Mouse (Mus musculus): ENCODE results near the gene Slc16a12. TPM values are rescaled to one million over a fixed set of nuclear protein-coding genes. Genes with fewer than 3 reads are reported as not detected.

Slc16a12 gene
- polyA plus RNA-seq, 1 experiment from 2014 or later, result 0.88 TPM

DNA sequence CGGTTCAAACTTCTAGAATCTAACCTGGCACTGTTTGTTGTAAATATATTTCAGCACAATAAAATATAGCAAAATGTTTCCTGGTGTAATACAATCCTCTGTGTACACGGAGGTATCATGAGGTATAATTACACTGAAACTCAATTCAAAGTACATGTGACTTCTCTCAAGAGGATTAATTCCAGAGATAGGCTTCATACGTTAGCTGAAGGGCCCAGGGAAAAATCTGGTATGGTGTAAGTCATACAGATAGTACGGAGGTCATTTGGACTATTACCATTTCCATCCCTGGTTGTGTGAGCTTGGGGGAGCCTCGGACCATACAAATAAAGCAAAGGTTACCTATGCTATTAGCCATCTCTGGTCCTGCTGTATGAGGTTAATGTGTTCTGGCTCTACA lies 104.5 kb downstream of the Slc16a12 start:
- no peak for ATAC-seq (ENCODE audit: low read depth)
- H3K27ac ChIP-seq (ENCODE audit: low read depth, low read length), result no peak overlapping the region
- H3K27me3 ChIP-seq (ENCODE audit: control insufficient read depth, insufficient read depth, low read length), result no peaks in the 10 kb centered on the region
- H3K9ac ChIP-seq (replicated peaks; ENCODE audit: low read depth, low read length), result no peak overlapping the region
- H3K4me2 ChIP-seq (ENCODE audit: low read depth, low read length), result no peak overlapping the region
- H3K36me3 ChIP-seq (ENCODE audit: control insufficient read depth, insufficient read depth, low read length), result no peaks in the 10 kb centered on the region
- H3K4me3 ChIP-seq (ENCODE audit: low read depth, low read length), result no peak overlapping the region
- 84% methylated on average over 5 of the region's 5 CpGs for WGBS
- no peaks in the 10 kb centered on the region for H3K4me1 ChIP-seq (ENCODE audit: control insufficient read depth, insufficient read depth, low read length)
- no peaks in the 10 kb centered on the region for H3K9me3 ChIP-seq (ENCODE audit: control insufficient read depth, low read length)

DNA sequence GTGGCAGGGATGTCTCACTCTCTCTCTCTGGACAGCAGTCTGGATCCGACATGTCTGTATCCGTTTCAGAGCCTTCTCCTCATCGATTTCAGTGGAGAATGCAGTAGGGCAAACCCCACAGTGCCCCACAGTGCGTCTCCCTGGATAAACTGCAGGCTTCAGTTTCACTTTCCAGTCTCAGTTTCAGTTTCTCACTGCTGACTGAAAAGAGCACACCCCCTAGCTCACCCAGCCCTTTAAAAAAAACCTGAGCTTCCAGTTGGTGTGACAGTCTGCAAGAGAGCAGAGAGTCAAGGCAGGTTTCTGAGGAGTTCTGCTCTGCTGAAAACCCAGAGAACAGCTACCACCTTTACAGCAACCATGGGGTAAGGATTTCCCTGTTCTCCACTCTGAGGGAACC lies 106.5 kb downstream of the Slc16a12 start, which contains the start of the genes Ifit1bl2 and Ifit1:
Gene Ifit1bl2 (minus strand): TSS at position 121 of the 400 bp plus-strand sequence.
Gene Ifit1 (plus strand): TSS at position 249 of the 400 bp plus-strand sequence.
- Histone ChIP-seq H3K36me3 (ENCODE audit: control insufficient read depth, insufficient read depth, low read length) (no peaks in the 10 kb centered on the region), H3K9me3 (ENCODE audit: control insufficient read depth, low read length) (no peaks in the 10 kb centered on the region), H3K4me1 (ENCODE audit: control insufficient read depth, insufficient read depth, low read length) (no peaks in the 10 kb centered on the region), H3K4me3 (ENCODE audit: low read depth, low read length) (no peak within 1 kb of the TSS), H3K27me3 (ENCODE audit: control insufficient read depth, insufficient read depth, low read length) (no peaks in the 10 kb centered on the region), H3K9ac (replicated peaks; ENCODE audit: low read depth, low read length) (no peak within 1 kb of the TSS), H3K4me2 (ENCODE audit: low read depth, low read length) (no peak within 1 kb of the TSS), H3K27ac (ENCODE audit: low read depth, low read length) (no peak within 1 kb of the TSS)
- no peak for ATAC-seq (ENCODE audit: low read depth)
- 66% methylated on average over 4 of the region's 4 CpGs for WGBS

DNA sequence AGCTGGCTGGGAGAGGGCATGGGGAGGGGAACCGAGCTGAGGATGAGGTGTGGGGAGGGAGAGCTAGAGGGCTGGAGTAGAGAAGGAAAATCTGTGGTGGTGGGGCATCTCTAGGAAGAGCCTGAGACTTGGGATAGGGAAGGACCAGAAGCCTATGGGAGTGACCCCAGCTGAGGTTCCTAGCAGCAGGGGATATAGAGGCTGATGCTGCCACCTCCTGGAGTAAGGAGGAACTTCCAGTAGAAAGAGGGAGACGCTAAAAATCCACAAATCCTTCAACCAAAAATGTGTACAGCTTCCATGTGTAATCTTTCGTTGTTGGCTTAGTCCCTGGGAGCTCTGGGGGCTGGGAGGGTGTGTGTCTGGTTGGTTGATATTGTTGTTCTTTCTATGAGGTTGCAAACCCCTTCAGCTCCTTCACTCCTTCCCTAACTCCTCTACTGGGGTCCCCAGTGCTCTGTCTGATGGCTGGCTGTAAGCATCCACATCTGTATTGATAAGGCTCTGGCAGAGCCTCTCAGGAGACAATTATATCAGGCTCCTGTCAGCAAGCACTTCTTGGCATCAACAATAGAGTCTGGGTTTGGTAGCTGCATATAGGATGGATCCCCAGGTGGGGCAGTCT lies 110.0 kb downstream of the Slc16a12 start:
- H3K36me3 ChIP-seq (ENCODE audit: control insufficient read depth, insufficient read depth, low read length), result no peaks in the 10 kb centered on the region
- no peak overlapping the region for H3K4me3 ChIP-seq (ENCODE audit: low read depth, low read length)
- H3K4me2 ChIP-seq (ENCODE audit: low read depth, low read length), result no peak overlapping the region
- 23% methylated on average over 3 of the region's 3 CpGs for WGBS
- no peaks in the 10 kb centered on the region for H3K9me3 ChIP-seq (ENCODE audit: control insufficient read depth, low read length)
- H3K4me1 ChIP-seq (ENCODE audit: control insufficient read depth, insufficient read depth, low read length), result no peaks in the 10 kb centered on the region
- H3K9ac ChIP-seq (replicated peaks; ENCODE audit: low read depth, low read length), result no peak overlapping the region
- ATAC-seq (ENCODE audit: low read depth), result peak; percentile 82
- no peak overlapping the region for H3K27ac ChIP-seq (ENCODE audit: low read depth, low read length)
- H3K27me3 ChIP-seq (ENCODE audit: control insufficient read depth, insufficient read depth, low read length), result no peaks in the 10 kb centered on the region

DNA sequence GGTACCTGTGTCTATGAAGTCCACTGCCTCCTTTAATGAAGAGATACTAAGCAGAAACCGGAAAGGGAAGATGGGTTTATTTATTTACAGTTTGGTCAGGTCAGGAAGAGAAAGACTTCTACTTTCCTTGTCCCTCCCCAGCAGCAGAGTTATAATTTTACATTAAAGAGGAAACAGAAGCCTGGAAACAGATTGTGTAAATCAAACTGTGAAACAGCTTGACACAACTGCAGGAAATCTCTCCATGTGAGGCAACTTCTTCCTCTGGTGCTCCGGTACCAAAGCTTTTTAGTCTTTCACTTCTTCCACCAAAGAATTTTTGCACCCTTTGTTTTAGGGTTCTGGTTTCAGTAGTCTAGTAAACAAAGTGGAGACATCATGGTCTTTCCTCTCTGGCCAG lies 113.6 kb downstream of the Slc16a12 start:
- H3K4me1 ChIP-seq (ENCODE audit: control insufficient read depth, insufficient read depth, low read length), result no peaks in the 10 kb centered on the region
- H3K4me2 ChIP-seq (ENCODE audit: low read depth, low read length), result no peak overlapping the region
- WGBS, result 75% methylated on average over 2 of the region's 2 CpGs
- H3K36me3 ChIP-seq (ENCODE audit: control insufficient read depth, insufficient read depth, low read length), result no peaks in the 10 kb centered on the region
- no peaks in the 10 kb centered on the region for H3K27me3 ChIP-seq (ENCODE audit: control insufficient read depth, insufficient read depth, low read length)
- no peak overlapping the region for H3K4me3 ChIP-seq (ENCODE audit: low read depth, low read length)
- no peak overlapping the region for H3K27ac ChIP-seq (ENCODE audit: low read depth, low read length)
- no peak for ATAC-seq (ENCODE audit: low read depth)
- no peak overlapping the region for H3K9ac ChIP-seq (replicated peaks; ENCODE audit: low read depth, low read length)
- H3K9me3 ChIP-seq (ENCODE audit: control insufficient read depth, low read length), result no peaks in the 10 kb centered on the region

DNA sequence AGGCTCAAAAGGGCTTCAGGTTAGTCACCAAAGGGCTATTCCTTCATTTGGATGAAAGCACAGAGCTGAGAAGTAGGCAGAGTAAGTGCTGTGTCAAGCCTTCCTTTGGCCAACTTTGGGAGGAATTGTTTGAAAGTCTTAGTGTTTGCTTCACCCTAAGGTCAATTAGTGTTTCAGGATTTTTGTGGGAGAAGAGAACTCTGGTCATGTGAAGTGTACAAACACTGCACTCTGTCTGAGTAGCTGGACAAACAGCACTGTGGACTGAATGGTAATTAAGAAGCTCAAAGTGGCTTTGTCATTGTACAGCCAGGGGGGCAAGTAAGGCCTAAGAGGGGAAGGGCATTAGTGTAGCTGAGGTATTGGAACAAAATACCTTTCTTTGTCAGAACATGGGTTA lies 115.6 kb downstream of the Slc16a12 start:
- no peak overlapping the region for H3K4me2 ChIP-seq (ENCODE audit: low read depth, low read length)
- H3K27me3 ChIP-seq (ENCODE audit: control insufficient read depth, insufficient read depth, low read length), result no peaks in the 10 kb centered on the region
- no peaks in the 10 kb centered on the region for H3K4me1 ChIP-seq (ENCODE audit: control insufficient read depth, insufficient read depth, low read length)
- no peak overlapping the region for H3K27ac ChIP-seq (ENCODE audit: low read depth, low read length)
- no peaks in the 10 kb centered on the region for H3K36me3 ChIP-seq (ENCODE audit: control insufficient read depth, insufficient read depth, low read length)
- H3K9me3 ChIP-seq (ENCODE audit: control insufficient read depth, low read length), result no peaks in the 10 kb centered on the region
- no peak overlapping the region for H3K4me3 ChIP-seq (ENCODE audit: low read depth, low read length)
- ATAC-seq (ENCODE audit: low read depth), result no peak
- H3K9ac ChIP-seq (replicated peaks; ENCODE audit: low read depth, low read length), result no peak overlapping the region

DNA sequence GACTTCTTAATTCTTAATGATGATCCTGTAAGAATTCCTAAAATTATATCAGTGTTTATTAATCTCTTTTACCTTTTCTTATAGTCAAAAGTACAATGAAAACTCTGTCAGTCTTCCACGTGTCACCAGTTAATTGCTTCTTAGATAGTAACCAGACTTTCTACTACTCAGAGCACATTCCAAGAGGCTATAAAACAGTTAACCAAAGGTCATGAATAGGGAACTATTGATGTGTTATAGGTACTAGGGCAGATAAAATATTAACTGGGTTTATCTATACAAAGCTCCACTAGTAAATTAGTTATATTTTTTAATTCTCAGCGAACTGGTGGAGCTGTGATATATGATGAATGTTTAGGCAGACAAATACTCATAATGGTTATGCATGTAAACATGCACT lies 119.6 kb downstream of the Slc16a12 start:
- no peak overlapping the region for H3K4me3 ChIP-seq (ENCODE audit: low read depth, low read length)
- no peaks in the 10 kb centered on the region for H3K27me3 ChIP-seq (ENCODE audit: control insufficient read depth, insufficient read depth, low read length)
- no peak overlapping the region for H3K4me2 ChIP-seq (ENCODE audit: low read depth, low read length)
- 55% methylated on average over 2 of the region's 2 CpGs for WGBS
- no peaks in the 10 kb centered on the region for H3K4me1 ChIP-seq (ENCODE audit: control insufficient read depth, insufficient read depth, low read length)
- H3K9me3 ChIP-seq (ENCODE audit: control insufficient read depth, low read length), result no peaks in the 10 kb centered on the region
- no peaks in the 10 kb centered on the region for H3K36me3 ChIP-seq (ENCODE audit: control insufficient read depth, insufficient read depth, low read length)
- no peak overlapping the region for H3K27ac ChIP-seq (ENCODE audit: low read depth, low read length)
- H3K9ac ChIP-seq (replicated peaks; ENCODE audit: low read depth, low read length), result no peak overlapping the region
- no peak for ATAC-seq (ENCODE audit: low read depth)

DNA sequence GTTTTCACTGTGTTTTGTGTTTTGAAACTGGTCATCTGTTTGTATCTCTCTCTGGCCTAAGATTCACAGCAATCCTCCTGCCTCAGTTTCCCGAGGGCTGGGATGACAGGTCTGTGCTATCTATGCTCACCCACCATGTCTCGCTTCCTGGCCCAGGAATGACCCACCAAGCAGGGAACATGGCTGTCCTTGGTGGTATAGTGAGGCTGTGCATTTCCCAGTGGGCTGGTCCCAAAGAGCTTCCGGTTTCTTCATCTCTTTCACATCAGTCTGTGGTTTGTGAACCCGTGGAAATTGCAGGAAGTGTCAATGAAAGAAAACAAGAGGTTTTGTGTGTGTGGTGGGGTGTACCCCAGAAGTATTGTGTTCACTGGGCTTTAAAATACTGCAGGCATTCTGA lies 122.4 kb downstream of the Slc16a12 start:
- Histone ChIP-seq H3K9ac (replicated peaks; ENCODE audit: low read depth, low read length) (no peak overlapping the region), H3K27ac (ENCODE audit: low read depth, low read length) (no peak overlapping the region), H3K9me3 (ENCODE audit: control insufficient read depth, low read length) (no peaks in the 10 kb centered on the region), H3K4me1 (ENCODE audit: control insufficient read depth, insufficient read depth, low read length) (no peaks in the 10 kb centered on the region), H3K4me2 (ENCODE audit: low read depth, low read length) (no peak overlapping the region), H3K27me3 (ENCODE audit: control insufficient read depth, insufficient read depth, low read length) (no peaks in the 10 kb centered on the region), H3K4me3 (ENCODE audit: low read depth, low read length) (no peak overlapping the region), H3K36me3 (ENCODE audit: control insufficient read depth, insufficient read depth, low read length) (no peaks in the 10 kb centered on the region)
- WGBS, result 87% methylated on average over 4 of the region's 4 CpGs
- no peak for ATAC-seq (ENCODE audit: low read depth)

DNA sequence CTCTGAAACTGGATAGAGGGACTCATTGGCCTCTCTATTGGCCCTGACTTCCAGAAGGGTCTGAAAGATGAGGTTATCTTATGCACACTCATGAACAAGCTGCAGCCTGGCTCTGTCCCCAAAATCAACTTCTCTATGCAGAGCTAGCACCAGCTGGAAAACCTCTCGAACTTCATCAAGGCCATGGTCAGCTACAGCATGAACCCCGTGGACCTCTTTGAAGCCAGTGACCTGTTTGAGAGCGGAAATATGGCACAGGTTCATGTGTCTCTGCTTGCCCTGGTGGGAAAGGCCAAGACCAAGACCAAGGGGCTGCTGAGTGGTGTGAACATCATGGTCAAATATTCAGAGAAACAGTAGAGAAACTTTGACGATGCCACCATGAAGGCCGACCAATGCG lies 123.3 kb downstream of the Slc16a12 start:
- ATAC-seq (ENCODE audit: low read depth), result no peak
- H3K27ac ChIP-seq (ENCODE audit: low read depth, low read length), result no peak overlapping the region
- no peak overlapping the region for H3K9ac ChIP-seq (replicated peaks; ENCODE audit: low read depth, low read length)
- H3K36me3 ChIP-seq (ENCODE audit: control insufficient read depth, insufficient read depth, low read length), result no peaks in the 10 kb centered on the region
- H3K9me3 ChIP-seq (ENCODE audit: control insufficient read depth, low read length), result no peaks in the 10 kb centered on the region
- H3K4me2 ChIP-seq (ENCODE audit: low read depth, low read length), result no peak overlapping the region
- no peaks in the 10 kb centered on the region for H3K27me3 ChIP-seq (ENCODE audit: control insufficient read depth, insufficient read depth, low read length)
- no peaks in the 10 kb centered on the region for H3K4me1 ChIP-seq (ENCODE audit: control insufficient read depth, insufficient read depth, low read length)
- H3K4me3 ChIP-seq (ENCODE audit: low read depth, low read length), result no peak overlapping the region
- WGBS, result 95% methylated on average over 6 of the region's 6 CpGs

DNA sequence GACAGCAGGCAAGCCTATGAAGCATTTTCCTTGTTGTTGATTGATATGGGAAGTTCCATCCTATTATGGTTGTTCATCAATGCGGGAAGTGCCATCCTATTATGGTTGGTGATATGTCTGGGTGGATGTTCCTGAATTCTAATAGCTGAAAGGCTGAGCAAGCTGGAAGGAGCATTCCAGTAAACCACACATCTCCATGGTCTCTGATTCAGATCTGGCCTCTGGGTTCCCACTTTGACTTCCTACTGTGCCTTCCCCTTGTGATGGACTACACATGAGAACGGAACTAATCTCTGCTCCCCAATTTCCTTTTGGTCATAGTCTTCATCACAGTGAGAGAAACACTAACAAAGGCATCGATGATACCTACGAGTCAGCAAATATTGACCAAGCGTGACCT lies 126.2 kb downstream of the Slc16a12 start:
- WGBS, result 94% methylated on average over 5 of the region's 5 CpGs

More for the DNA sequence above, 126.2 kb downstream of the Slc16a12 start:
- ATAC-seq (ENCODE audit: low read depth), result no peak
- Histone ChIP-seq H3K27ac (ENCODE audit: low read depth, low read length) (no peak overlapping the region), H3K27me3 (ENCODE audit: control insufficient read depth, insufficient read depth, low read length) (no peaks in the 10 kb centered on the region), H3K36me3 (ENCODE audit: control insufficient read depth, insufficient read depth, low read length) (no peaks in the 10 kb centered on the region), H3K4me2 (ENCODE audit: low read depth, low read length) (no peak overlapping the region), H3K4me3 (ENCODE audit: low read depth, low read length) (no peak overlapping the region), H3K9me3 (ENCODE audit: control insufficient read depth, low read length) (no peaks in the 10 kb centered on the region), H3K9ac (replicated peaks; ENCODE audit: low read depth, low read length) (no peak overlapping the region), H3K4me1 (ENCODE audit: control insufficient read depth, insufficient read depth, low read length) (no peaks in the 10 kb centered on the region)

All from neural tube, embryonic 14.5 days (tissue).